ENCODE assay signal across 8 mouse cellular contexts in the genomic region with DNA sequence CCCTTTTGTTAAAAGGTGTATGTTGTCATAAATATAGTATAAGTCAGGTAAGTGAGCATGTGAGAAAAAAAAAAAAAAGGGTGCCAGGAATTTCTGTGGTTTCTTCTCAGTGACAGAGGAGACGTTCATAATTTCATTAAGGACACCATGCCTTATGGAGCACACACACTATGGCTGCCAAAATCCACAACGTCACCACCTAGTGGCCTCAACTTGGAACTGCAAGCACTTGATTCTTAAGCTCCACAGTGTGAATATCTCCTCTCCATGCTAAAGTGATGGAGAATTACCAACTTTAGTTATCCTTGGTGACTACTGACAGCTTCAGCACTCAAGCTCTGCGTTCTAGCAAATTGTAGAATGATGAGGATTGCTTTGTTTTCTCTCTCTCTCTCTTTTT.
DNase-seq lines count a peak whose midpoint lies in the region; ATAC-seq and TF ChIP-seq lines count a peak whose summit lies in the region.

No protein-coding gene starts in this region.

- no peak for TF ChIP-seq POLR2A in brain, embryonic 14.5 days (IDR thresholded peaks at IDR 0.05; ENCODE audit: borderline replicate concordance, extremely low read depth, insufficient read depth, insufficient read length, poor library complexity, severe bottlenecking)
- TF ChIP-seq POLR2A in embryonic fibroblast, embryonic 13.5 days (IDR thresholded peaks at IDR 0.05; ENCODE audit: low read depth, low read length): no peak

- H3K9me3 ChIP-seq in hindbrain, embryonic 16.5 days (ENCODE audit: control insufficient read depth, low read length): no peaks in the 10 kb centered on the region

- no peak overlapping the region for H3K27ac ChIP-seq in embryonic fibroblast, embryonic 13.5 days (ENCODE audit: insufficient read depth, low read length)
- no peak overlapping the region for H3K27ac ChIP-seq in hindbrain, embryonic 16.5 days (ENCODE audit: low read depth, low read length)

- no peak overlapping the region for H3K4me2 ChIP-seq in hindbrain, embryonic 16.5 days (ENCODE audit: low read length)

- peak; percentile 88 for ATAC-seq in hindbrain, embryonic 16.5 days

- WGBS in hindbrain, embryonic 16.5 days: 17% methylated on average over 3 of the region's 3 CpGs

- peak; percentile 78; the same call in 1 of the 2 replicates for TF ChIP-seq CTCF in brain, embryonic 14.5 days (IDR thresholded peaks at IDR 0.05; ENCODE audit: borderline replicate concordance, extremely low read depth, insufficient read depth, insufficient read length)
- peak; percentile 62; the same call in 1 of the 2 replicates for TF ChIP-seq CTCF in embryonic fibroblast, embryonic 13.5 days (IDR thresholded peaks at IDR 0.05; ENCODE audit: borderline replicate concordance, insufficient read depth, low read length)

- no peaks in the 10 kb centered on the region for H3K27me3 ChIP-seq in hindbrain, embryonic 16.5 days (replicated peaks; ENCODE audit: control insufficient read depth, insufficient read depth, low read length)

- H3K4me3 ChIP-seq in embryonic fibroblast, embryonic 13.5 days (ENCODE audit: insufficient read depth, low read length): no peak overlapping the region
- no peak overlapping the region for H3K4me3 ChIP-seq in hindbrain, embryonic 16.5 days (ENCODE audit: low read length)

- peak; percentile 24 for DNase-seq in ovary, postnatal 36 days (ENCODE audit: low spot score)
- no peak for DNase-seq in ovary, postnatal 10 days (ENCODE audit: low spot score)
- DNase-seq in brain, embryonic 14.5 days (ENCODE audit: low read depth): peak; percentile 86
- peak; percentile 38 for DNase-seq in liver
- DNase-seq in naive thymus-derived CD4-positive, alpha-beta T cell, adult 2 months (ENCODE audit: low read depth): peak; percentile 27
- no peak for DNase-seq in urinary bladder, postnatal 10 days (ENCODE audit: low spot score)

- H3K36me3 ChIP-seq in hindbrain, embryonic 16.5 days (ENCODE audit: control insufficient read depth, insufficient read depth, low read length): no peaks in the 10 kb centered on the region

- no peak overlapping the region for H3K9ac ChIP-seq in hindbrain, embryonic 16.5 days (ENCODE audit: low read depth, low read length)

- no peaks in the 10 kb centered on the region for H3K4me1 ChIP-seq in embryonic fibroblast, embryonic 13.5 days (ENCODE audit: control insufficient read depth, insufficient read depth, low read length)
- no peaks in the 10 kb centered on the region for H3K4me1 ChIP-seq in hindbrain, embryonic 16.5 days (ENCODE audit: control insufficient read depth, insufficient read depth, low read depth, low read length)

Comparison
In these comparisons a context has a peak if more than half of its experiments do, and no peak if none do; other contexts are left out.
1. DNase-seq: peak in ovary, postnatal 36 days (single experiment), brain, embryonic 14.5 days (single experiment), liver (single experiment) and naive thymus-derived CD4-positive, alpha-beta T cell, adult 2 months (single experiment); none in ovary, postnatal 10 days (single experiment) and urinary bladder, postnatal 10 days (single experiment).